Mouse (Mus musculus) embryo, embryonic 11 days (tissue): ENCODE measurements at regions not wholly inside any gene's neighbourhood (a gene's known extent, or its start where the extent isn't known, plus 50 kb on each side); places are given as distances from the start of the nearest gene placed in this dataset.
A peak's percentile ranks its signal among the peaks of the same experiment; 100 is the strongest.

Experiments used
- DNase-seq: peaks from one replicate; pipeline ENCODE4 v3.0.0-alpha.2; 2015

GRCm38 (mm10) chr3:35688111-35688510 is 65.8 kb upstream of the Atp11b start:
- no peak for DNase-seq

- DNase-seq, result peak; percentile 69
Measured at GRCm38 (mm10) chr3:35688781-35689180, 65.1 kb upstream of the Atp11b start.

GRCm38 (mm10) chr3:35693039-35693438 is 60.9 kb upstream of the Atp11b start:
- peak; percentile 72 for DNase-seq

GRCm38 (mm10) chr3:35693551-35693950 is 60.4 kb upstream of the Atp11b start:
- DNase-seq, result no peak

- DNase-seq, result no peak
Measured at GRCm38 (mm10) chr3:35694241-35694640, 59.7 kb upstream of the Atp11b start.

- DNase-seq, result no peak
Measured at GRCm38 (mm10) chr3:35695859-35696258, 58.0 kb upstream of the Atp11b start.

GRCm38 (mm10) chr3:35699266-35699665 is 54.6 kb upstream of the Atp11b start:
- DNase-seq, result no peak

GRCm38 (mm10) chr3:35699979-35700378 is 53.9 kb upstream of the Atp11b start:
- no peak for DNase-seq

- DNase-seq, result no peak
Measured at GRCm38 (mm10) chr3:35703528-35704327, 50.2 kb upstream of the Atp11b start.
